Mouse (Mus musculus): Measurements from ENCODE around the gene Dram1.

GRCm38 (mm10) chr10:88381286-88381685 lies 2.4 kb upstream of the Dram1 start:
- no peak for TF ChIP-seq POLR2A (IDR thresholded peaks at IDR 0.05; ENCODE audit: borderline replicate concordance, insufficient read depth, low read length)
- no peak for TF ChIP-seq CTCF (IDR thresholded peaks at IDR 0.05; ENCODE audit: borderline replicate concordance, insufficient read depth, low read depth, low read length)

All from cerebellum, adult 2 months (tissue).